Mouse (Mus musculus): ENCODE results near the gene Gng10. TPM values are rescaled to one million over a fixed set of nuclear protein-coding genes. Genes with fewer than 3 reads are reported as not detected.

The Gng10 gene
- polyA plus RNA-seq (2016; fragmentation: Nextera tagmentation; extraction: Ambion mirVana): 82.3 and 87.5 TPM in 2 replicates

DNA sequence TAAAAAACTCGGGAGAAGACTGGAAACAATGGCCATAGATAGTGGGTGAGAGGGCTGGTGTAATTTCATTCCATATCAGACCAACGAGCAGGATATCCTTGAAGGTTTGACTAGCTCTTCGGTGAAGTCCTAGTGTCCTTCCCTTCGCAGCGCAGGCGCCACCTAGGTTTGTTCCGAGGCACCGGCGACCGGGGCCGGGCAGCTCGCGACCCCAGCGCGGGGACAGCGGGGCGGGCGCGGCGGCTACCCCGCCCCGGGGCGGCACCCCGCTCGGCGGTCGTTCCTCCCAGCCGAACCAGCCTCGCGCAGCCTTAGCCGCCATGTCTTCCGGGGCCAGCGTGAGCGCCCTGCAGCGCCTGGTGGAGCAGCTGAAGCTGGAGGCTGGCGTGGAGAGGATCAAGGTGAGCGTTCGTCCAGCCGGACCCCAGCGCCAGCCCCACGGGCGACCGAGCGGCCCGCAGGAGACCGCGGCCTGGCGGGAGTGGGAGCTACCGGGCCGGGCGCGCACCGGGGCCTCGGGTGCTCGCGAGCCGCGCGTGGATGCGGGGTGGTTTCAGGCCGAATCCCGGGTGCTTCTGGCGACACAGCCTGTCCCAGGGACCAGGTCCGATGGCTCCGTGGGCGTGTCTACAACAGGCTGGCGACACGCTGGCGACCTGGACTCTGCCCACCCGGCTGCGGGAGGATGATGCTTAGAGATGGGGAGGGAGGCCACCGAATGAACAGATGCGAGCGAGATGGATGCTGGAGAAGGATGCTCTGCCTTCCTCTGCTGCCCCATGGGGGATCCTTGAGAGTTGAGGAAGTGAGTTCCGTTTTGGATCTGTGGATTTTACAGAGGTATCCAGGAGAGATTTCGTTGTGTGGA lies at the start of gene Gng10:
Gene Gng10 (plus strand): TSS at position 171 of the 868 bp plus-strand sequence.
- Histone ChIP-seq H3K4me1 (peaks cover 10% of the 10 kb centered on the region; the same call in 1 of the 2 replicates), H3K4me3 (peak within 1 kb of the TSS; percentile 83), H3K27ac (replicated peaks) (peak within 1 kb of the TSS; percentile 93), H3K9me3 (peaks cover 6% of the 10 kb centered on the region; the same call in 1 of the 2 replicates), H3K27me3 (replicated peaks; ENCODE audit: low read depth, poor library complexity, severe bottlenecking) (no peaks in the 10 kb centered on the region), H3K36me3 (replicated peaks) (peaks cover 20% of the 10 kb centered on the region)
- peak; percentile 77 for DNase-seq (ENCODE audit: low spot score)
- 6% methylated on average over 76 of the region's 76 CpGs for WGBS

DNA sequence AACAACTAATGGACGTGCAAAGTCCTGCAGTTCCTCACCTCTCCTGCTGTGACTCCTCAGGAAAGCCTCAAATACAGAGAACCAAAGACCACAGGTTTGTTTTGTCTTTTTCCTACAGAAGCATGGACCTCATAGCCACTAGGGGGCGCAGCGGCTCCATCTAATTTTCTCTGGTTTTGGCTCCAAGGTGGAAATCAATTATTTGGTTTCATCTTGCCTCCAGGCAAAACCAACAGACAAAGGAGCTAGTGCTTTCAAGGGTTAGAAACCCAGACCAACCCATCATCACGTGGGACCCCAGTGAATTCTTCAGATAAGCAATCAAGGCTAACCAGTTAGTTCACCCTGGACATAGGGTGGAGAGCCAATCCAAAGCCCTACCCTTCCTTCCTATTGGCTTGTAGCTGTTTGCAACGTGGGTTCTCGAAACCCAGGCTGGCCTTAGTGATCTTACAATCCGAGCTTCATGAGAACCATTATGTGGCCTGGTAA lies 49.7 kb upstream of the Gng10 start:
- peaks cover 17% of the 10 kb centered on the region; the same call in 1 of the 2 replicates for H3K4me1 ChIP-seq

DNA sequence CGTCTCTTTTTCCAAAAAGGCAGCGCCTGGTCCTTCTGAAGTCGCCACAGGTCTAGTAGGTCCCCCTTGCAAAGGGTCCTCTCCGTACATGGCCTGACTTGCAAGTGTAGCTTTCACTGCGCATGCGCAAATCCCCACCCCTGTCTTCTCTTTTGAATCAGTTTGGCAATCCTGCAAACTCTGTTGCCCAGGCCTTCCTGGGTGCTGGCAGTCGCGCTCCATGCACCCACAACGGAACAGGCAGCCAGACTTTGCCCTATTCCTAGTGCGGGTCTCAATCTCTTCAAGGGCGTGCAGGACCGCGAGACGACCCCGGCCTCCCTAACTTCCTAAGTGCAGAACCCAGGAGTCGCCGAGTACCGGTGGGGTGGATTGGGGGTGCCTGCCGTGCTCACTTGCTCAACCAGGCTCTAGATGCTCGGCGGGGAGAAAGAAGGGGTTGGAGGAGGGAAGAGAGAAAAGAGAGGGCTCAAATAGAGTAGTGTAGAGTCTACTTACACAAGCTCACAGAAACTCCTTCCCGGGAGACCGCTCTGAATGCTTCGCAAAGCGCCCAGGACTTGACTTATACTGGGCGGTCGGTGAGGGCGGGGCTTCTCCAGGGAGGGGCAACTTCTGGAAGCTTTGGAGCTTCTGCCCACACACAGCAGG lies 48.2 kb upstream of the Gng10 start, which contains the start of gene Ptgr1:
Gene Ptgr1 (minus strand): TSS at position 580 of the 651 bp plus-strand sequence.
- DNase-seq (ENCODE audit: low spot score): peak; percentile 88
- H3K4me1 ChIP-seq: peaks cover 17% of the 10 kb centered on the region; the same call in 1 of the 2 replicates
- peak within 1 kb of the TSS; percentile 78 for H3K4me3 ChIP-seq
- H3K27me3 ChIP-seq (replicated peaks; ENCODE audit: low read depth, poor library complexity, severe bottlenecking): no peaks in the 10 kb centered on the region
- no peaks in the 10 kb centered on the region for H3K9me3 ChIP-seq
- H3K36me3 ChIP-seq (replicated peaks): no peaks in the 10 kb centered on the region
- peak within 1 kb of the TSS; percentile 72 for H3K27ac ChIP-seq (replicated peaks)
- WGBS: 1% methylated on average over 28 of the region's 28 CpGs

More for the DNA sequence above, 49.7 kb upstream of the Gng10 start:
- H3K36me3 ChIP-seq (replicated peaks): no peaks in the 10 kb centered on the region
- no peaks in the 10 kb centered on the region for H3K9me3 ChIP-seq
- H3K27ac ChIP-seq (replicated peaks): no peak overlapping the region
- 24% methylated on average over 7 of the region's 7 CpGs for WGBS
- no peaks in the 10 kb centered on the region for H3K27me3 ChIP-seq (replicated peaks; ENCODE audit: low read depth, poor library complexity, severe bottlenecking)
- DNase-seq (ENCODE audit: low spot score): peak; percentile 85
- no peak overlapping the region for H3K4me3 ChIP-seq

GRCm38 (mm10) chr4:58989303-58989898 lies 45.5 kb upstream of the Gng10 start:
- Histone ChIP-seq H3K4me1 (peaks cover 17% of the 10 kb centered on the region; the same call in 1 of the 2 replicates), H3K9me3 (no peaks in the 10 kb centered on the region), H3K27ac (replicated peaks) (no peak overlapping the region), H3K4me3 (no peak overlapping the region), H3K27me3 (replicated peaks; ENCODE audit: low read depth, poor library complexity, severe bottlenecking) (no peaks in the 10 kb centered on the region), H3K36me3 (replicated peaks) (no peaks in the 10 kb centered on the region)
- no peak for DNase-seq (ENCODE audit: low spot score)
- 87% methylated on average over 7 of the region's 7 CpGs for WGBS

DNA sequence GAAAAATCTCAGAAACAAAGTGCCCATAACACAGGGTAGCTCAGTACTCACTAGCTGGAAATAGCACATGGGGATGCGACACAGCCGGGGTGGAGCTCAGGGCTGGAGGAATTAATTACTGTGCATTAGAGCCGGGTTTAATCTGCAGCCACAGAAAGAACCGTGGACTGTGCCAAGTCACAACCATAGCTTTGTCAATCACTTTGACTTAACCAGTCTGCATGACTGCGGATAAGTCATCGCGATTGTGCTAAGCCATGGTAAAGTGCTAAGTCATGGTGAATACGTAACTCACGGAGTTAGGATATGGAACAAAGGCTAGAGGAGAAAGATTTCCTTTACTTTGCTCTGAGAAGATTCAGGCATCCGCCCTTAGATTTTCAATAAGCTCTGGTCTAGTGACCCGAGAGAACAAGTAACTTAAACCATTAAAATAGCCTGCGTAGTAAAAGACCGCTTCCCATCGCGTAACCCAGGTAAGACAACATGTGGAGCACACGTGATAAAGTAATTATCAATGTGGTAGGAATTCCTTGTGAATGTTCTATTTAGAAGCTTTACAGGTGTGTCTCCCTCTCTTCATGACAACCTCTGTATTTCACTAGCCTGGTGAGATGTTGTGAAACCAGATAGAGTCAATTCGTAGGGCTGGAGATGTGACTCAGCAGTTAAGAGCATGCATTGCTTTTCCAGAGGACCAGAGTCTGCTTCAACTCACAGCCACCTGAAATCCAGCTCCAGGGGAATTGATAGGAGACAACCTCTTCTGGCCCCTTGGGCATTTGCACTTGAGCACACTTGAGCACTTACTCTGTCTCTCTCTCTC lies 44.1 kb upstream of the Gng10 start:
- no peaks in the 10 kb centered on the region for H3K9me3 ChIP-seq
- 88% methylated on average over 17 of the region's 17 CpGs for WGBS
- no peak overlapping the region for H3K27ac ChIP-seq (replicated peaks)
- H3K36me3 ChIP-seq (replicated peaks): no peaks in the 10 kb centered on the region
- no peak overlapping the region for H3K4me3 ChIP-seq
- H3K4me1 ChIP-seq: peaks cover 20% of the 10 kb centered on the region
- H3K27me3 ChIP-seq (replicated peaks; ENCODE audit: low read depth, poor library complexity, severe bottlenecking): no peaks in the 10 kb centered on the region
- DNase-seq (ENCODE audit: low spot score): no peak

GRCm38 (mm10) chr4:58992195-58992594 lies 42.7 kb upstream of the Gng10 start:
- 85% methylated on average over 5 of the region's 5 CpGs for WGBS
- no peaks in the 10 kb centered on the region for H3K36me3 ChIP-seq (replicated peaks)
- H3K9me3 ChIP-seq: no peaks in the 10 kb centered on the region
- no peak overlapping the region for H3K27ac ChIP-seq (replicated peaks)
- peaks cover 11% of the 10 kb centered on the region for H3K4me1 ChIP-seq
- H3K4me3 ChIP-seq: no peak overlapping the region
- no peak for DNase-seq (ENCODE audit: low spot score)
- H3K27me3 ChIP-seq (replicated peaks; ENCODE audit: low read depth, poor library complexity, severe bottlenecking): no peaks in the 10 kb centered on the region

DNA sequence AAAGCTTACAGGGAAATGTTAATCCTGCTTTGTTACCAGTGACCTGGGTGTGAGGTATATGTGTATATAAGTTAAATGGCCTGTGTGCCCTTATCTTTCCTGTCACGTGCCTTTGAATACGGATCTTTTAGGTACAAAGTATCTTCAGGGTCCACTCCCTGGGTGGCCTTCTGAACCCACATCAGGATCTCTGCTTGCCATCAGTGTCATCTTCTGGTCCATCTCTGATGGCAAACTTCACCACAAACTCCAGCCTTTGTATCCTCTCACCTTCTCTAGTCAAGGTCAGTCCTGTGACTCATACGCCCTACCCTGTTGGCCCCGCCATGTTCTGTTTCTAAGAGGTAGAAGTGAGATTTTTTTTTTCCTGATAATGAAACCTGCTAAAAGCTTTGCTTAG lies 40.1 kb upstream of the Gng10 start, which contains the start of gene Dnajc25:
Gene Dnajc25 (plus strand): TSS at position 301 of the 400 bp plus-strand sequence.
- WGBS: 88% methylated on average over 4 of the region's 4 CpGs
- DNase-seq (ENCODE audit: low spot score): no peak
- no peaks in the 10 kb centered on the region for H3K9me3 ChIP-seq

GRCm38 (mm10) chr4:58995251-58995693 lies 39.6 kb upstream of the Gng10 start:
- H3K27ac ChIP-seq (replicated peaks): no peak overlapping the region
- H3K36me3 ChIP-seq (replicated peaks): no peaks in the 10 kb centered on the region
- no peaks in the 10 kb centered on the region for H3K9me3 ChIP-seq
- no peak overlapping the region for H3K4me3 ChIP-seq
- WGBS: 75% methylated on average over 8 of the region's 8 CpGs
- DNase-seq (ENCODE audit: low spot score): no peak
- H3K4me1 ChIP-seq: peaks cover 4% of the 10 kb centered on the region; the same call in 1 of the 2 replicates
- no peaks in the 10 kb centered on the region for H3K27me3 ChIP-seq (replicated peaks; ENCODE audit: low read depth, poor library complexity, severe bottlenecking)

More for the DNA sequence above, 40.1 kb upstream of the Gng10 start, which contains the start of gene Dnajc25:
- Histone ChIP-seq H3K4me1 (peaks cover 4% of the 10 kb centered on the region; the same call in 1 of the 2 replicates), H3K27me3 (replicated peaks; ENCODE audit: low read depth, poor library complexity, severe bottlenecking) (no peaks in the 10 kb centered on the region), H3K27ac (replicated peaks) (no peak within 1 kb of the TSS), H3K4me3 (no peak within 1 kb of the TSS), H3K36me3 (replicated peaks) (no peaks in the 10 kb centered on the region)

DNA sequence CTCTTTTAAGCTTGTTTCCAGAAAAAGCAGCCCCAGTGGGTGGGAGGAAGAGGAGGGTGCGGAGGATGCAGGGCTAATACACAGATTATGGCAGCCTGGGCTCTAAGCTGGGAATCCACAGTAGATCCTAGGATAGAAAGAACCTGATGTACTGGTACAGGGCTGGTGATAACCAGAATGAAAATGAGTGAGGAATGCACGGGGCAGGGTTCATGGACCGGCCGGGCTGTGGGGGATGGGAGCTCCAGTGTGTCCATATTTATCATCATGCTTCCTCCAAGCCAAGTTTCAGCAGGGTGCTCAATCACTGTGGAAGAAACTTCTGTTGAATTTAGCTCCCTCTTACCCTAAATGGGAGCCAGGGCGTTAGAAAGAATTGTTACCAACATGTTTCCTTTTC lies 37.8 kb upstream of the Gng10 start:
- WGBS: 88% methylated on average over 5 of the region's 5 CpGs
- no peaks in the 10 kb centered on the region for H3K27me3 ChIP-seq (replicated peaks; ENCODE audit: low read depth, poor library complexity, severe bottlenecking)
- no peak overlapping the region for H3K4me3 ChIP-seq

GRCm38 (mm10) chr4:58998688-58999087 lies 36.2 kb upstream of the Gng10 start:
- DNase-seq (ENCODE audit: low spot score): no peak
- 90% methylated on average over 1 of the region's 1 CpGs for WGBS
- peaks cover 13% of the 10 kb centered on the region for H3K4me1 ChIP-seq
- no peaks in the 10 kb centered on the region for H3K9me3 ChIP-seq
- no peaks in the 10 kb centered on the region for H3K36me3 ChIP-seq (replicated peaks)
- no peak overlapping the region for H3K27ac ChIP-seq (replicated peaks)
- H3K4me3 ChIP-seq: no peak overlapping the region
- no peaks in the 10 kb centered on the region for H3K27me3 ChIP-seq (replicated peaks; ENCODE audit: low read depth, poor library complexity, severe bottlenecking)

More for the DNA sequence above, 37.8 kb upstream of the Gng10 start:
- Histone ChIP-seq H3K36me3 (replicated peaks) (no peaks in the 10 kb centered on the region), H3K4me1 (peaks cover 4% of the 10 kb centered on the region; the same call in 1 of the 2 replicates), H3K9me3 (no peaks in the 10 kb centered on the region), H3K27ac (replicated peaks) (no peak overlapping the region)
- no peak for DNase-seq (ENCODE audit: low spot score)

DNA sequence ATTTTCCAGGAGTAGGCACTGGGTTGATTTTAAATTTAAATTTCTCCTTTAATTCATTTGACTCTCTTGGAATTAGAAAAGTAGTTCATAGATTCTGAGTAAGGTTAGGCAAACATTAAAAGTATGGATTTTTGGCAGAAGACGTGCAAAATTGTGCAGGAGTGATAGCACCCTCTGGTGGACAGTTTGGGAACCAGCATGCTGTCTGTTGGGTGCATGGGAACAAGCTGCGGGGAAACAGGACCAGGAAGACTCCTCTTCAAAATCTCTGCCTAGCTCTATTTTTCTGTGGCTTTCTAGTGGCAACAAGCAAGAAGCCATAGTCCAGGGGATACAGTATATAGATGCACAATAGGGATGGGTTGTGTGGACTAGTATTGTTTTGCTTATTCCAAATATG lies 35.2 kb upstream of the Gng10 start:
- Histone ChIP-seq H3K27me3 (replicated peaks; ENCODE audit: low read depth, poor library complexity, severe bottlenecking) (no peaks in the 10 kb centered on the region), H3K27ac (replicated peaks) (no peak overlapping the region), H3K36me3 (replicated peaks) (no peaks in the 10 kb centered on the region), H3K9me3 (no peaks in the 10 kb centered on the region), H3K4me3 (no peak overlapping the region), H3K4me1 (peaks cover 23% of the 10 kb centered on the region)
- 22% methylated on average over 2 of the region's 2 CpGs for WGBS
- DNase-seq (ENCODE audit: low spot score): peak; percentile 77
